Mouse (Mus musculus) heart, postnatal 0 days (tissue): ENCODE measurements around the gene Vps16. TPM values are rescaled to one million over a fixed set of nuclear protein-coding genes. Genes with fewer than 3 reads are reported as not detected.

ENCODE experiments used
- ATAC-seq: fragments of 200-750 bp; cut with Nextera tagmentation; 2 replicates; pipeline ENCODE4 v1.8.0; 2017; ENCODE audit warnings: low read depth, moderate number of reproducible peaks, moderate library complexity; ENCODE audit not compliant: insufficient read depth
- DNase-seq: peaks from one replicate; pipeline ENCODE4 v3.0.0-alpha.2; 2016; ENCODE audit warnings: low spot score
- H3K27ac ChIP-seq: fragments of 300-500 bp; sonication (generic); 2 replicates; pipeline ENCODE4 v1.5.1; 2014; ENCODE audit warnings: low read depth, mild to moderate bottlenecking
- H3K27me3 ChIP-seq: fragments of 300-500 bp; sonication (generic); 2 replicates; pipeline ENCODE4 v1.6.1; 2014; ENCODE audit warnings: low read length, mixed read lengths; ENCODE audit not compliant: control insufficient read depth, insufficient read depth
- H3K36me3 ChIP-seq: fragments of 300-500 bp; sonication (generic); replicated peaks from 2 replicates; pipeline ENCODE4 v1.6.1; 2014; ENCODE audit warnings: low read length, mixed read lengths; ENCODE audit not compliant: control insufficient read depth, insufficient read depth
- H3K4me1 ChIP-seq: fragments of 300-500 bp; sonication (generic); 2 replicates; pipeline ENCODE4 v1.6.1; 2014; ENCODE audit warnings: antibody characterized with exemption; ENCODE audit not compliant: control insufficient read depth, insufficient read depth
- H3K4me2 ChIP-seq: fragments of 300-500 bp; sonication (generic); 2 replicates; pipeline ENCODE4 v1.6.1; 2014; ENCODE audit warnings: low read depth, mild to moderate bottlenecking, low read length, moderate library complexity
- H3K4me3 ChIP-seq: fragments of 300-500 bp; sonication (generic); 2 replicates; pipeline ENCODE4 v1.5.1; 2014; ENCODE audit warnings: low read depth, low read length
- H3K9ac ChIP-seq: fragments of 300-500 bp; sonication (generic); replicated peaks from 2 replicates; pipeline ENCODE4 v1.6.1; 2014; ENCODE audit warnings: low read depth, low read length, mixed read lengths
- H3K9me3 ChIP-seq: fragments of 300-500 bp; sonication (generic); replicated peaks from 2 replicates; pipeline ENCODE4 v1.6.1; 2016; ENCODE audit warnings: low read length; ENCODE audit not compliant: control insufficient read depth
- CTCF ChIP-seq: IDR thresholded peaks from 2 replicates; pipeline ENCODE4 v1.5.1; 2016; ENCODE audit warnings: antibody characterized with exemption, control low read depth, low read depth
- EP300 ChIP-seq: IDR thresholded peaks from 2 replicates; pipeline ENCODE4 v1.6.1; 2016; ENCODE audit warnings: antibody characterized with exemption, low read depth
- WGBS: fragments of 180-500 bp; shearing (Covaris S2); extraction: QIAGEN DNeasy Blood & Tissue Kit; methylation state at CpG from one replicate; pipeline ENCODE4 v1.1.7; 2014; 5-methylcytosine and 5-hydroxymethylcytosine counted together
- polyA plus RNA-seq: library from polyadenylated mRNA; unstranded; fragments of >200 nt; fragmentation: Nextera tagmentation; extraction: Ambion mirVana; gene quantifications from 2 replicates; pipeline ENCODE4 v1.2.1, GENCODE M21; 2015
- total RNA-seq: library from RNA; depleted of rRNA; stranded (reverse); fragments of >200 nt; gene quantifications from 2 replicates; pipeline ENCODE4 v1.2.3, GENCODE M21; 2014; ENCODE audit warnings: low replicate concordance

The Vps16 gene
- total and polyA plus RNA-seq, 2 experiments from 2014 or later = 30.2 to 37.9 TPM

DNA sequence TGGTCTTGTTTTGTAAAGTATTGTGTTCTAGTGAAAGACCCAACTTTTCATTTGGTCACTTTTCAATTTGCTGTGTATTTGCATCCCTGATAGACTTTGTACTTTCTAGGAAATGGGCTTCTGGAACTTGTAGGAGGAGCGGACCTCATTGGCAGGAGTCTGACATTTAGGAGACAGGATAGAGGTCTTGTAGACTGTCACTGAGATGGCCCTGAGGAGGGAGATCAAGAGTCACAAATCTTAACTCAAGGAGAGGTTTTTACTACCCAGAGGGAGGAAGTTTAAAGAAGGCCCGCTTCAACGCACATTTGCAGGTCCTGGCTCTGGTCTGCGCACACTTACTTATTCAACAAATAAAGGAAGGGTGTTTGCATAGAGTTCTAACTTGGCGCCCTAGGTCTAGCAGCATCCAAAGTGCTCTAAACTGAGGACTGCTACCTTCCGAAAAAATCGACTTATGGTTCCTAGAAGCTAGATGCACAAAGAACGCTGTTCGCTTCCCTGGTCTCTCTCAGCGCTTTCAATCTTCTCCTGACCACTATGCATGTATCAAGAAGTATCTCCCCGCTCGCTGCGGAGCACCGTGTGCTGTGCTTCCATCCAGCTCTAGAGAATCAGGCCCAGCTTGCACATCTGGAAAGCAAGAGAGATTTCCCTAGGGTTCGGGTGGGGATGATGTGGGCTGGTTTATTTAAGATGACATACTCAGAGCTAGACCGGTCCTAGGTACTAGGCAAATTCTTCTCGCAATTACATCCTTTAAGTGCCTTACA lies 25.1 kb downstream of the Vps16 start:
- Histone ChIP-seq H3K4me2 (peak overlapping the region; percentile 88), H3K36me3 (peaks cover 4% of the 10 kb centered on the region), H3K27ac (no peak overlapping the region), H3K4me1 (peaks cover 22% of the 10 kb centered on the region), H3K9me3 (no peaks in the 10 kb centered on the region), H3K27me3 (0 out of 2 replicates have a peak, but pooled peaks cover 4% of the 10 kb centered on the region), H3K9ac (no peak overlapping the region), H3K4me3 (peak overlapping the region; percentile 91)
- ATAC-seq (no peak), DNase-seq (no peak)
- TF ChIP-seq CTCF = no peak
- TF ChIP-seq EP300 = no peak
- 10% methylated on average over 17 of the region's 17 CpGs for WGBS

DNA sequence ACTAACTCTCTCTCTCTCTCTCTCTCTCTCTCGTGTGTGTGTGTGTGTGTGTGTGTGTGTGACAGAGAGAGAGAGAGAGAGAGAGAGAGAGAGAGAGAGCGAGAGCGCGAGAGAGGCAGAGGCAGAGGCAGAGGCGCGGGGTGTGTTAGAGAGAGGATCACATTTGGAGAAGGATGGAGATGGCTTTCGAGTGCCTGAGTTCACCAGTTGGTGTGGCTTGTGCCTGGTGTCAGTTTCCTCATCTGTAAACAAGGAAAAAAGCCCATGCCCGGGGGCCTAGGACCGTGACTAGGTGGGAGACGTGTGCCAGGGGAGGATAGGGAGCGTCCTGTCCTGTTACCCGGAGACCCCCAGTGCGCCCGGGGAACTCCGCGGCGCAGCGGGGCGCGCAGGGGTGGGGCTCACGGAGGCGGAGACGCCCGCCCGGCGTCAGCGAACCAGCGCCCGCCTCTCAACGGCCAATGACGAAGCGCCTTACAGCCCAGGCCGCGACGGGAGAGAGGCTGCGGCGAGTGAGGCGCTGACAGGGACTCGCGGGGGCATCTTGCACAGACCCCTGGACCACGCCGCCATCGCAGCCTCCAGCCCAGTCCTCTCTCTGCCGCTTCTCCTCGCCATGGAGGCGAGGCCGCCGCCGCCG lies 25.8 kb downstream of the Vps16 start, which contains the start of gene Ptpra:
Gene Ptpra, plus strand, starts transcription at position 485 of the 640 bp plus-strand sequence.
- H3K27ac ChIP-seq = peak within 1 kb of the TSS; percentile 82
- peak within 1 kb of the TSS; percentile 91 for H3K4me3 ChIP-seq
- H3K9ac ChIP-seq = peak within 1 kb of the TSS; percentile 68
- WGBS = under 1% methylated on average over 44 of the region's 50 CpGs
- H3K4me2 ChIP-seq = peak within 1 kb of the TSS; percentile 88
- H3K4me1 ChIP-seq = peaks cover 28% of the 10 kb centered on the region
- 0 out of 2 replicates have a peak, but pooled peaks cover 4% of the 10 kb centered on the region for H3K27me3 ChIP-seq
- H3K36me3 ChIP-seq = no peaks in the 10 kb centered on the region
- ATAC-seq (peak; percentile 97), DNase-seq (peak; percentile 73)
- no peaks in the 10 kb centered on the region for H3K9me3 ChIP-seq
- TF ChIP-seq EP300 = no peak
- TF ChIP-seq CTCF = no peak

DNA sequence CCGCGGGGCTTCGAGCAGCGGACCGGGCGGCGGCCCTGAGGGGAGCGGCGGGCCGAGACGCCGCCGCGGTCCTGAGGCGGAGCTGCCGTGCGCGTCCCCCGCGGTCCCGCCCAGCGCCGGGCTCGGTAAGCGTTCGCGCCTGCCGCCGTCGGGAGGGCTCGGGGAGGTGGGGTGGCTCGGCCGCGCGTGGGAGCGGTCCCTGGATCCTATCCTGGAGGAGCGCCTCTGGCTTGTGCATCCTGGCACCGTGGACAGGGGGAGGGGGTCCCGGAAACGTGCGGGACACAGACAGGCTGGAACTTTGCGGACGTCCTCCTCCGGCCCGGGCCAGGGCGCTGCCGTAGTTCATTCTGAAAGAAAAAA lies 26.3 kb downstream of the Vps16 start:
- no peaks in the 10 kb centered on the region for H3K36me3 ChIP-seq
- peaks cover 28% of the 10 kb centered on the region for H3K4me1 ChIP-seq
- under 1% methylated on average over 45 of the region's 47 CpGs for WGBS
- TF ChIP-seq EP300 = no peak
- TF ChIP-seq CTCF = no peak
- peak; percentile 36 for DNase-seq
- H3K27me3 ChIP-seq = 0 out of 2 replicates have a peak, but pooled peaks cover 4% of the 10 kb centered on the region
- H3K4me2 ChIP-seq = peak overlapping the region; percentile 88
- peak overlapping the region; percentile 91 for H3K4me3 ChIP-seq
- H3K9ac ChIP-seq = peak overlapping the region; percentile 68
- H3K9me3 ChIP-seq = no peaks in the 10 kb centered on the region
- peak; percentile 85 for ATAC-seq
- H3K27ac ChIP-seq = peak overlapping the region; percentile 82

DNA sequence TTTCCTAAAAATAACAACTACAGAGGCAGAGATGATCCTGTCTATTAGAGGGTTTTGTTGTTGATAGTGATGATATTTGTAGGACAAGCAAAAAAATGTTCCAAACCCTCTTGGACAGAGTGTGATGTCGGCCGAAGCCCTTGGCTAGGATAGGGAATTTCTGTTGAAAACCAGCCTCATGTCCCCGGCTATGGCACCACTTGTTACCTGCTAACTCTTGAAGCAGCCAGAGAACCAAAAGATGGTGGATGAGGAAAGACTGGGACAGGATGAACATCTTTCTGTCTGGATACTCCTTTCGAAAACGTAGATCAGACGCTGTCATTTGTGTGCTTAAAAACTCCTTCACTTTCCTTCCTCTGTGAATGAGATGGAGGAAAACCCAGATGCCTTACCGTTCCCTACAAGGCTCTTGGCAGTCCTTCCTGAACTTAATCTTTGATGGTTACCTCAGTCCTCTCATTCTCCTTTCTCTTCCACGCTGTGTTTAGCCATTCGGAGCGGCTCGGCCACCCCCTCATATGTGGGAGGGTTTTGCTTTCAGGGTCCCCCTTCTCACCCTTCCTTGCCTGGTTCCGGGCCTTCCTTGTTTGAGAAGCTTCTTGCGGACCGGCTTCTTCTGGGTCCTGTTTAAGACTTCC lies 27.1 kb downstream of the Vps16 start:
- no peak for ATAC-seq
- H3K9me3 ChIP-seq = no peaks in the 10 kb centered on the region
- H3K36me3 ChIP-seq = no peaks in the 10 kb centered on the region
- peak overlapping the region; percentile 91 for H3K4me3 ChIP-seq
- H3K27ac ChIP-seq = no peak overlapping the region
- H3K27me3 ChIP-seq = 0 out of 2 replicates have a peak, but pooled peaks cover 4% of the 10 kb centered on the region
- TF ChIP-seq CTCF (no peak), EP300 (no peak)
- H3K4me1 ChIP-seq = peaks cover 28% of the 10 kb centered on the region
- DNase-seq = no peak
- WGBS = 46% methylated on average over 14 of the region's 14 CpGs
- peak overlapping the region; percentile 88 for H3K4me2 ChIP-seq
- H3K9ac ChIP-seq = peak overlapping the region; percentile 68

DNA sequence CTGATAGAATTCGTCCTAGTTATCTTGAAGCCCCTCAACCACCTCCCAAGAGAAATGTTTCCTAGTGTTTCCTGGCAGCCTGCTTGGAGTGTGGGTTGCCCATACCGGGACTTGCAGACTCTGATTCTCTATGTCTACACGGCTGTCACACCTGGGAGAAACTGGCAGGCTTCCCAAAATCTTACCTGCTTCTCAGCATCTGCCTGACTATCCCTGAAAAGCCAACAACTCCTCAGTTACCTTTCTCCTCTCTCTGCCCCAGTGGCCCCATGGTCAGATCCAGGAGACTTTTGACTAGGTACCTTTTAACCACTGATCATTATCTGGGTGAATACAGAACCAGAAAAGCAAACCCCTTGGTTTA lies 27.6 kb downstream of the Vps16 start:
- no peak for TF ChIP-seq EP300
- TF ChIP-seq CTCF = no peak
- peak overlapping the region; percentile 88 for H3K4me2 ChIP-seq
- no peak overlapping the region for H3K27ac ChIP-seq
- no peaks in the 10 kb centered on the region for H3K9me3 ChIP-seq
- 43% methylated on average over 3 of the region's 3 CpGs for WGBS
- H3K9ac ChIP-seq = no peak overlapping the region
- ATAC-seq (no peak), DNase-seq (no peak)
- H3K4me3 ChIP-seq = peak overlapping the region; percentile 91
- H3K36me3 ChIP-seq = no peaks in the 10 kb centered on the region
- peaks cover 28% of the 10 kb centered on the region for H3K4me1 ChIP-seq
- H3K27me3 ChIP-seq = 0 out of 2 replicates have a peak, but pooled peaks cover 4% of the 10 kb centered on the region
